Mouse (Mus musculus): ENCODE data around the gene Casq2.
A peak's percentile ranks its signal among the peaks of the same experiment; 100 is the strongest.

The Casq2 gene

GRCm38 (mm10) chr3:102086283-102086682 is at the start of gene Casq2:
Gene Casq2, plus strand, starts transcription at chr3:102086415.
- DNase-seq: no peak

- DNase-seq: no peak
Observed at GRCm38 (mm10) chr3:102037806-102038205, 48.4 kb upstream of the Casq2 start.

- DNase-seq: no peak
Observed at GRCm38 (mm10) chr3:102038608-102039007, 47.6 kb upstream of the Casq2 start.

GRCm38 (mm10) chr3:102041632-102042031 is 44.6 kb upstream of the Casq2 start:
- DNase-seq: no peak

DNA sequence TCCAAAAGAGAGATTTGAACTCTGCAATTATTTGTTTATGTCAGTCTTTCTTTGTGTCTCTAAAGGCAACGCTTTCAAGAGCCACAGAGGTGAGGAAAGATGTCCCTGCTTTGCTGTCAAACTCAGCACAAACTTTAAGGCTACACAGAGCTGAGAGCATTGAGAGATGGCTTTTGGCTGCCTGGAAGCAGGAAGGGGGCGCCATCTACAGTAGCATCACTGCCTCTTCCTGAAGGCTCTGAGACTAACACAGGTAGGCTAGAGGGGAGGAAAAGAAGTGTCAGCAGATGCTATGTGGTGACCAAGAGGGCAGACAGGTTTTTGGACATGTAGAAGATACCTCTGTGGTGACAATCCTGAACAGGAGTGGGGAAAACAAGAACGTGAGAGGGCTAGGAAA is 41.1 kb upstream of the Casq2 start:
- DNase-seq: peak in 1 of 2 experiments; percentile 14

- DNase-seq: no peak
Observed at GRCm38 (mm10) chr3:102047532-102047931, 38.7 kb upstream of the Casq2 start.

GRCm38 (mm10) chr3:102049207-102050104 is 36.8 kb upstream of the Casq2 start:
- DNase-seq: no peak

DNA sequence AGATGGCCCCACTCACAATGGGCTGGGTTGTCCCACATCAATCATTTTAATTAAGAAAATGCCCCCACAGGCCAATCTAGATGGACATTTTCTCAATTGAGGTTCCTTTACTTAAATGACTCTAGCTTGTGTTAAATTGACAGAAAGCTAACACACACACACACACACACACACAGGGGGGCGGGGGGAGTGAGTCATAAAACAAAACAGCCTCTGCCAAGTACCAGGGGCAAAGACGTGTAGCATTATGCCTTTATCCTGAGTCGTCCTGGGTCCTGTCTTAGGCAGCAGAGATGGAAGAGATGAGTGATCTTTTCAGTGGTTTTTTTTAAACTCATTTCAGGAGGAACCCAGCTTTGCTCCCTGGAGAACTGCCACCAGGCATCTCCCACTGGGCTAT is 34.2 kb upstream of the Casq2 start:
- no peak for DNase-seq

GRCm38 (mm10) chr3:102053293-102053692 is 32.9 kb upstream of the Casq2 start:
- no peak for DNase-seq

- DNase-seq: no peak
Observed at GRCm38 (mm10) chr3:102055878-102056277, 30.3 kb upstream of the Casq2 start.

DNA sequence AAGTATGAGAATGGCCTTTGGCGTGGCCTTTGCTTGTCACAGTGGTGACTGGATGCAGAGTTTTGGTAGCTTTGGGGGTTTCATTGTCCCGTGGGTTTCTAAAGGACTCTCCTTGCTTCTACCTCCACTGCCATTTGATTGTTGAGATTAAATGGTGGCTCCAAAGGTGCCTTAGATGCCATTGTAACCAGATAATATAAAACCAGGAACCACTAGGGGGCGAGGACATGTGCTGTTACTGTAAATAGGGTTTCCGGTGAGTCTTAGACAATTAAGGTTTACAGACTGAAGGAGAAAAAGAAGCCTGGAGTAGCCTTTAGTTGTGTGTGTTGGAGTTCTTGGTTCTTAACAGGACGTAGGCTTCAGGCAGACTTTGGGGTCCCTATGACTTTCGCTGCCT is 26.1 kb upstream of the Casq2 start:
- DNase-seq: no peak

GRCm38 (mm10) chr3:102061923-102062670 is 24.1 kb upstream of the Casq2 start:
- DNase-seq: peak; percentile 75 to 79

DNA sequence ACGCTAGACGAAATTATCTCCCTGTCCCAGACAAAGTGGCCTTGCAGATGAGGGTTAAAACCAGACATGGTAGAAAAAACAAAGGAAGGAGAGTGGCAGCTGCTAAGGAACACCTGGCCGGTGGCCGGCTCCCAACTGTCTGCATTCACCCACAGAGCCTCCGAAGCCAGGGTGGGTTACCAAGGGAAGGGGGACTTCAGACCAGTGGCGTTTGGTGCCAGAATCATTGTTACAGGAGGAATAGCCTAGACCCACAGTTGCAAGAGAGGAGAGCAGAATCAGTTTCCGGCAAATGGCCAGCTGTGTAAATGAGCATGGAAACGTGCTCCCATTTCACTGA is 23.6 kb upstream of the Casq2 start:
- no peak for DNase-seq

GRCm38 (mm10) chr3:102063273-102064120 is 22.7 kb upstream of the Casq2 start:
- DNase-seq: no peak

- DNase-seq: no peak
Observed at GRCm38 (mm10) chr3:102064566-102064965, 21.6 kb upstream of the Casq2 start.

DNA sequence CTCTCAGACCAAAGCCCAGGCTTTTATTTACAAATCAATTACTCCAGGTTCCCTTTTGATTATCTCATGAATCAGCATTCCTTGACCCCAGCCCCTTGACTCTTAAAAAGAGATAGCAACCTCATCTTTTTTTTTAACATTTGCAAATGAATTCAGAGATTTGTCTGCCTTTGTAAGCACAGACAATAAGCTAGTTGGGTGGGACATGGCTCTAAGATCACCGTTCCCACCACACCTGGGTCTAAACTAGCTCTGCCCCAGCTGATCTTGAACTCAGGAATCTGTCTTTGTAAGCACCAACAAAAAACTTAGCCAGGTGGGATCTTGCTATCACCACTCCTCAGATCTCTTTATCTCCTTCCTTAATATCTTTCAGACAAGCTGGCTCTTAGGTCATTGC is 18.9 kb upstream of the Casq2 start:
- no peak for DNase-seq

- no peak for DNase-seq
Observed at GRCm38 (mm10) chr3:102067861-102068260, 18.4 kb upstream of the Casq2 start.

DNA sequence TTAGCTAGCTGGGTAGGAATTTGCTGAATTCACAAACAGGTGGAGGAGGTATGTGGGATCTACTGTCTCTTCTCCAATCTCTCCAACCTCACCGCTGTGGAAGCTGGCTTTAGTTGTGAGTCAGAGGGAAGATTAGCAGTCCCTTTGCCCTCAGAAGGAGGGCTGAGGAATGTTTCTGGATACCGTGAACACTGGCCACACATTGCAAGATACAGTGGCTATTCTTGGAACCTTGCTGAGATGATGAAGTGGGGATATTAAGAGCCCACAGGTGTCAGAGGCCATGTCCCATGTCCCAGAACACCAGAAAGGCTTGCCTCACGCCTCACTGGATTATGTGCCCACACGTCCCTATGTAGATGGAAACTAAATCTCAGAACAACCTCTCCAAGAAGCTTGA is 17.0 kb upstream of the Casq2 start:
- DNase-seq: no peak

- DNase-seq: no peak
Observed at GRCm38 (mm10) chr3:102069686-102070085, 16.5 kb upstream of the Casq2 start.

DNA sequence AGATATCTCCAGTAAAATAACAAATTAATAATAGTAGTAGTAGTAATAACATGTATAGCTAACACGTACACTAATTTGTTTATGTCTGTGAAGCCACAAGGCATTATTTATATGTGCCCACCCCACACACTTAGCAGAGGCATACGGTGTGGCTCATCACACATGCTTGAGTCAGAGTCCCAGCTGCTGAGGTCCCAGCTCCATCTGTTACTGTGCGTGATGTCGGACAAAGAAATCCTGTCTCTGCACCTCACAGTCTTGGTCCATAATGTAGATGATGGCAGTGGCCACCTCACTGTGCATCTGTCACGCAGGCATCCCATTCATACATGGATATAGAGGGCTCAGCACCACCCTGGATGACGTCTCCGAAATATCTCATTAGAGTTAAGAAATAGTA is 15.9 kb upstream of the Casq2 start:
- DNase-seq: no peak

GRCm38 (mm10) chr3:102071016-102071415 is 15.2 kb upstream of the Casq2 start:
- no peak for DNase-seq

DNA sequence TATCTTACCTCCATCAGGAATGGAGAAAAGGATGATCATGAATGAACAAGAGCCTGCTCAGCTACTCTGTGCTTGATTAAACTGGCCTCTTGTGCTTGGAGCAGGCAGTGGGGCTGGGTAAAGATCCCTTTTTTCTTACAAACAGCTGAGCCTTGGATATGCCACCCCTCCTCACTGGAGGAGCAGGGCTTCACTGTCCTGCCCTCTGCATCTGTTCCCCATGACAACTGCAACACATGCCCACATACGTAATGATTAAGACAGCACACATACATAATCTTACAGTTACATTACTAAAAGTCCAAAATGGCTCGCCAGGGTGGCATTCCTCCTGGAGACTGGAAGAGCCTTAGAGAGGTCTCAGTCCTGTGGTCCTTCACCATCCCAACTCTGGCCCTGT is 6.8 kb upstream of the Casq2 start:
- DNase-seq: no peak

GRCm38 (mm10) chr3:102081862-102082261 is 4.4 kb upstream of the Casq2 start:
- peak; percentile 80 to 85 for DNase-seq

Measured in kidney, postnatal 4 days (tissue).